Mouse (Mus musculus): ENCODE measurements around the gene Stk4. TPM values are rescaled to one million over a fixed set of nuclear protein-coding genes. Genes with fewer than 3 reads are reported as not detected.

Gene Stk4
- total and polyA plus RNA-seq, 3 experiments, result 51.4 to 77.5 (median 64.4) TPM

DNA sequence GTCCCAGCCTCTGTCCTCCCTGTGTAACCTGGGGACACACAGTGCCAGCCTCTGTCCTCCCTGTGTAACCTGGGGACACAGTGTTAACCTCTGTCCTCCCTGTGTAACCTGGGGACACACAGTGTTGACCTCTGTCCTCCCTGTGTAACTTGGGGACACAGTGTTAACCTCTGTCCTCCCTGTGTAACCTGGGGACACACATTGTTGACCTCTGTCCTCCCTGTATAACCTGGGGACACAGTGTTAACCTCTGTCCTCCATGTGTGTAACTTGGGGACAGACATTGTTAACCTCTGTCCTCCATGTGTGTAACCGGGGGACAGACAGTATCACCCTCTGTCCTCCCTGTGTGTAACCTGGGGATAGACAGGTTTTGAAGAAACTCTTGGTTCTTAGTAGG lies 61.5 kb downstream of the Stk4 start:
- DNase-seq (ENCODE audit: extremely low read depth), result no peak
- no peak for TF ChIP-seq IRF4 (IDR thresholded peaks at IDR 0.05; ENCODE audit: low read depth, low read length)
- no peak for TF ChIP-seq POLR2A (IDR thresholded peaks at IDR 0.05; ENCODE audit: low read depth, low read length)
- TF ChIP-seq HCFC1 (IDR thresholded peaks at IDR 0.05; ENCODE audit: low read depth, low read length), result no peak
- no peak for TF ChIP-seq PAX5 (IDR thresholded peaks at IDR 0.05; ENCODE audit: low read length)
- no peak for TF ChIP-seq POLR2AphosphoS2 (IDR thresholded peaks at IDR 0.05; ENCODE audit: low read depth, low read length)
- TF ChIP-seq MAX (IDR thresholded peaks at IDR 0.05; ENCODE audit: low read length), result no peak
- no peak for TF ChIP-seq CTCF (conservative IDR thresholded peaks at IDR 0.05 in 1 of 2, IDR thresholded peaks at IDR 0.05 in 1 of 2; ENCODE audit: low read depth in 2 of 2, low read length in 2 of 2)
- no peak for TF ChIP-seq MAZ (IDR thresholded peaks at IDR 0.05; ENCODE audit: low read depth, low read length)
- TF ChIP-seq TBP (conservative IDR thresholded peaks at IDR 0.05; ENCODE audit: low read depth, low read length), result no peak
- no peak for TF ChIP-seq MYC (IDR thresholded peaks at IDR 0.05; ENCODE audit: low read depth, low read length)
- TF ChIP-seq SMC3 (IDR thresholded peaks at IDR 0.05; ENCODE audit: low read depth, low read length), result no peak
- TF ChIP-seq SIN3A (IDR thresholded peaks at IDR 0.05; ENCODE audit: low read length), result no peak
- TF ChIP-seq ZC3H11A (IDR thresholded peaks at IDR 0.05; ENCODE audit: low read depth, low read length), result no peak
- TF ChIP-seq E2F4 (IDR thresholded peaks at IDR 0.05; ENCODE audit: insufficient replicate concordance, low read depth, low read length), result no peak
- TF ChIP-seq NRF1 (IDR thresholded peaks at IDR 0.05; ENCODE audit: low read depth, low read length), result no peak
- no peak for TF ChIP-seq KAT2A (IDR thresholded peaks at IDR 0.05; ENCODE audit: insufficient replicate concordance, low read length)
- TF ChIP-seq GABPA (IDR thresholded peaks at IDR 0.05; ENCODE audit: insufficient replicate concordance, low read depth, low read length), result no peak
- TF ChIP-seq CHD2 (IDR thresholded peaks at IDR 0.05; ENCODE audit: low read length), result no peak
- no peak overlapping the region for H3K9ac ChIP-seq (ENCODE audit: insufficient read depth, low read depth)
- H3K27me3 ChIP-seq (replicated peaks), result no peaks in the 10 kb centered on the region
- no peaks in the 10 kb centered on the region for H3K9me3 ChIP-seq (replicated peaks; ENCODE audit: low read length)
- dilution Hi-C loops (cut with MboI; ENCODE audit: extremely low pct_ligation_motif_present, extremely low pct_unique_long_range_greater_than_20kb, low sequenced_read_pairs), result no loop called here
- peaks cover 26 to 86% of the 10 kb centered on the region in 2 experiments for H3K4me1 ChIP-seq (ENCODE audit: control insufficient read depth in 1 of 2, insufficient read depth in 2 of 2)
- no peak overlapping the region for H3K4me3 ChIP-seq (replicated peaks in 1 of 3; ENCODE audit: low read depth in 2 of 3, low read length in 2 of 3, poor library complexity in 1 of 3)
- H3K4me2 ChIP-seq (ENCODE audit: insufficient read depth, low read depth, poor library complexity, severe bottlenecking), result no peak overlapping the region
- peak overlapping the region; percentile 1; the same call in 1 of the 2 replicates for H3K27ac ChIP-seq (ENCODE audit: insufficient read depth, low read depth)
- no peaks in the 10 kb centered on the region; the same call in none of the 2 replicates for H3K79me2 ChIP-seq (replicated peaks; ENCODE audit: control insufficient read depth, extremely low read depth, insufficient read depth, poor library complexity, severe bottlenecking)
- in situ Hi-C loops (cut with MboI; ENCODE audit: low pct_ligation_motif_present, low pct_unique_long_range_greater_than_20kb, low sequenced_read_pairs), result loop anchor here (5.0 kb wide), 1 partner anchor 41 kb away; the partner anchor contains the start of gene Kcns1
- peaks cover 28 to 61% of the 10 kb centered on the region in 2 experiments for H3K36me3 ChIP-seq (replicated peaks in 1 of 2; ENCODE audit: control insufficient read depth in 1 of 2, insufficient read depth in 1 of 2, low read length in 1 of 2)

DNA sequence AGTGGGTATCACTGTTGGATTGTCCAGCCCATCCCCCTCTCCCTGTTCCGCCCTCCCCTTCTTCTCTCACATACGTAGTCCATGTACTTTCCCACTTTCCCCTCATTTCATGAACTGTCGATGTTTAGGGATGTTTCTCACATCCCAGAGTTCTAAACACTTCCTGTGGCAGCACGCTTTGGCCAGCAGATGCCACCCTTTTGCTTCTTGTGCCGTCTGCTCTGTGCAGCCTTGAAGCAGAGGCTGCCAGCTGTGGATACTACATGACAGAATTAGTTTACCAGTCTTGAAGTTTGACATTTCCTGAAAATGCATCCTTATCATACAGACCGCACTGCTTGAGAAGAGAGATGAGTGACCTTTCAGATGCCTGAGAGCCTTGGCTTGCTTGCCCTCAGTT lies 64.4 kb downstream of the Stk4 start:
- peaks cover 35 to 72% of the 10 kb centered on the region in 2 experiments for H3K36me3 ChIP-seq (replicated peaks in 1 of 2; ENCODE audit: control insufficient read depth in 1 of 2, insufficient read depth in 1 of 2, low read length in 1 of 2)
- H3K4me1 ChIP-seq (ENCODE audit: control insufficient read depth in 1 of 2, insufficient read depth in 2 of 2), result peaks cover 11 to 72% of the 10 kb centered on the region in 2 experiments
- in situ Hi-C loops (cut with MboI; ENCODE audit: low pct_ligation_motif_present, low pct_unique_long_range_greater_than_20kb, low sequenced_read_pairs) (loop anchor here (5.0 kb wide), 1 partner anchor 38 kb away; the partner anchor contains the start of gene Kcns1), dilution Hi-C loops (cut with MboI; ENCODE audit: extremely low pct_ligation_motif_present, extremely low pct_unique_long_range_greater_than_20kb, low sequenced_read_pairs) (no loop called here)
- no peak overlapping the region for H3K4me2 ChIP-seq (ENCODE audit: insufficient read depth, low read depth, poor library complexity, severe bottlenecking)
- no peak overlapping the region for H3K27ac ChIP-seq (ENCODE audit: insufficient read depth, low read depth)
- no peaks in the 10 kb centered on the region for H3K27me3 ChIP-seq (replicated peaks)
- H3K9me3 ChIP-seq (replicated peaks; ENCODE audit: low read length), result no peaks in the 10 kb centered on the region
- peak; percentile 36 for DNase-seq (ENCODE audit: extremely low read depth)
- no peak overlapping the region for H3K4me3 ChIP-seq (replicated peaks in 1 of 3; ENCODE audit: low read depth in 2 of 3, low read length in 2 of 3, poor library complexity in 1 of 3)
- no peak overlapping the region for H3K9ac ChIP-seq (ENCODE audit: insufficient read depth, low read depth)
- H3K79me2 ChIP-seq (replicated peaks; ENCODE audit: control insufficient read depth, extremely low read depth, insufficient read depth, poor library complexity, severe bottlenecking), result peaks cover 5% of the 10 kb centered on the region
- TF ChIP-seq ELF1 (IDR thresholded peaks at IDR 0.05; ENCODE audit: low read depth, low read length) (peak; percentile 56), NELFE (IDR thresholded peaks at IDR 0.05; ENCODE audit: low read depth, low read length) (no peak), MAZ (IDR thresholded peaks at IDR 0.05; ENCODE audit: low read depth, low read length) (no peak), USF2 (conservative IDR thresholded peaks at IDR 0.05; ENCODE audit: low read depth, low read length) (no peak), KAT2A (IDR thresholded peaks at IDR 0.05; ENCODE audit: insufficient replicate concordance, low read length) (no peak), SMC3 (IDR thresholded peaks at IDR 0.05; ENCODE audit: low read depth, low read length) (peak; percentile 69), JUN (IDR thresholded peaks at IDR 0.05; ENCODE audit: insufficient read depth, low read depth, low read length) (no peak), CHD1 (IDR thresholded peaks at IDR 0.05; ENCODE audit: low read depth, low read length) (no peak), CTCF (conservative IDR thresholded peaks at IDR 0.05 in 1 of 2, IDR thresholded peaks at IDR 0.05 in 1 of 2; ENCODE audit: low read depth in 2 of 2, low read length in 2 of 2) (peak; percentile 9 to 69; a peak in 2 of 4 replicates), ZMIZ1 (IDR thresholded peaks at IDR 0.05; ENCODE audit: low read depth, low read length) (no peak), MYC (IDR thresholded peaks at IDR 0.05; ENCODE audit: low read depth, low read length) (no peak), SIN3A (IDR thresholded peaks at IDR 0.05; ENCODE audit: low read length) (no peak), IRF4 (IDR thresholded peaks at IDR 0.05; ENCODE audit: low read depth, low read length) (no peak), RAD21 (IDR thresholded peaks at IDR 0.05; ENCODE audit: low read depth, low read length) (peak; percentile 72), EP300 (IDR thresholded peaks at IDR 0.05; ENCODE audit: low read length) (no peak), ZC3H11A (IDR thresholded peaks at IDR 0.05; ENCODE audit: low read depth, low read length) (no peak), JUND (conservative IDR thresholded peaks at IDR 0.05; ENCODE audit: low read depth, low read length) (no peak), BHLHE40 (IDR thresholded peaks at IDR 0.05; ENCODE audit: low read depth, low read length) (no peak), MAX (IDR thresholded peaks at IDR 0.05; ENCODE audit: low read length) (no peak), RCOR1 (conservative IDR thresholded peaks at IDR 0.05; ENCODE audit: low read depth, low read length) (no peak), GABPA (IDR thresholded peaks at IDR 0.05; ENCODE audit: insufficient replicate concordance, low read depth, low read length) (no peak), ETS1 (conservative IDR thresholded peaks at IDR 0.05; ENCODE audit: low read depth, low read length) (no peak), USF1 (IDR thresholded peaks at IDR 0.05; ENCODE audit: low read depth, low read length) (no peak), E2F4 (IDR thresholded peaks at IDR 0.05; ENCODE audit: insufficient replicate concordance, low read depth, low read length) (no peak), HCFC1 (IDR thresholded peaks at IDR 0.05; ENCODE audit: low read depth, low read length) (no peak)
